Mouse (Mus musculus) midbrain, embryonic 15.5 days (tissue): ENCODE results near the gene Wfs1. TPM values are rescaled to one million over a fixed set of nuclear protein-coding genes. Genes with fewer than 3 reads are reported as not detected.
A peak's percentile ranks its signal among the peaks of the same experiment; 100 is the strongest.

Experiments used
- ATAC-seq: fragments of 200-750 bp; cut with Nextera tagmentation; replicated peaks from 2 replicates; pipeline ENCODE4 v1.8.0; 2017; ENCODE audit warnings: moderate TSS enrichment
- H3K27ac ChIP-seq: fragments of 300-500 bp; sonication (generic); 2 replicates; pipeline ENCODE4 v1.5.1; 2015; ENCODE audit warnings: mild to moderate bottlenecking, inconsistent platforms
- H3K27me3 ChIP-seq: fragments of 300-500 bp; sonication (generic); replicated peaks from 2 replicates; pipeline ENCODE4 v1.6.1; 2015; ENCODE audit warnings: inconsistent platforms
- H3K36me3 ChIP-seq: fragments of 300-500 bp; sonication (generic); replicated peaks from 2 replicates; pipeline ENCODE4 v1.6.1; 2015; ENCODE audit warnings: inconsistent platforms
- H3K4me1 ChIP-seq: fragments of 300-500 bp; sonication (generic); 2 replicates; pipeline ENCODE4 v1.6.1; 2015; ENCODE audit warnings: inconsistent platforms
- H3K4me2 ChIP-seq: fragments of 300-500 bp; sonication (generic); 2 replicates; pipeline ENCODE4 v1.6.1; 2015; ENCODE audit warnings: inconsistent platforms, mild to moderate bottlenecking, moderate library complexity
- H3K4me3 ChIP-seq: fragments of 300-500 bp; sonication (generic); 2 replicates; pipeline ENCODE4 v1.5.1; 2015; ENCODE audit warnings: mild to moderate bottlenecking, inconsistent platforms
- H3K9ac ChIP-seq: fragments of 300-500 bp; sonication (generic); 2 replicates; pipeline ENCODE4 v1.6.1; 2015; ENCODE audit warnings: mild to moderate bottlenecking, inconsistent platforms
- H3K9me3 ChIP-seq: fragments of 300-500 bp; sonication (generic); 2 replicates; pipeline ENCODE4 v1.6.1; 2016; ENCODE audit warnings: inconsistent platforms
- WGBS: fragments of 180-500 bp; shearing (Covaris S2); methylation state at CpG from one replicate; pipeline ENCODE4 v1.1.7; 2015; ENCODE audit warnings: mixed read lengths; 5-methylcytosine and 5-hydroxymethylcytosine counted together
- polyA plus RNA-seq: library from polyadenylated mRNA; unstranded; fragments of >200 nt; fragmentation: Nextera tagmentation; extraction: Ambion mirVana; gene quantifications from 2 replicates; pipeline ENCODE4 v1.2.1, GENCODE M21; 2015

Wfs1 gene
- polyA plus RNA-seq, 1 experiment from 2014 or later, result 8.9 TPM

DNA sequence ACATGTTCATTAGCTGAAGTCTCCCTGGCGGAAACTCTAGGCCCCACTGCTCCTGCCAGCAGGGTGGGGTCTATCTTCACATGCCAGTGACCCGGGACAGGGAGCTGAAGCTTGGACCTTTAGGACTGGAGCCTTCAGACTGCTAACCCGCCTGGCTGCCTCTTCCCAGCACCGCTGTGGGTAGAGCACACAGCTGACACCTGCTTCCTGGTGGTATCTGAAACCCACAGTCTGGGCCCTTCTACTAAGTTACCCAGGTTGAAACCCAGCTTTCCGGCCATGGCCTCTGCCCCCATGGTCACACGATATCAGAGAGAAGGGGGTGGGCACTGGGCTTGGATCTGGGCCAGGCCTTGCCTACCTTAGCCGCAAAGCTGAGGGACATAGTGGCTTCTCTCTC is 9.4 kb downstream of the Wfs1 start:
- Histone ChIP-seq H3K36me3 (no peaks in the 10 kb centered on the region), H3K4me1 (0 out of 2 replicates have a peak, but pooled peaks cover 4% of the 10 kb centered on the region), H3K27ac (no peak overlapping the region), H3K4me3 (no peak overlapping the region), H3K9ac (no peak overlapping the region), H3K27me3 (no peaks in the 10 kb centered on the region), H3K4me2 (no peak overlapping the region), H3K9me3 (no peaks in the 10 kb centered on the region)
- ATAC-seq, result no peak
- 82% methylated on average over 7 of the region's 7 CpGs for WGBS

DNA sequence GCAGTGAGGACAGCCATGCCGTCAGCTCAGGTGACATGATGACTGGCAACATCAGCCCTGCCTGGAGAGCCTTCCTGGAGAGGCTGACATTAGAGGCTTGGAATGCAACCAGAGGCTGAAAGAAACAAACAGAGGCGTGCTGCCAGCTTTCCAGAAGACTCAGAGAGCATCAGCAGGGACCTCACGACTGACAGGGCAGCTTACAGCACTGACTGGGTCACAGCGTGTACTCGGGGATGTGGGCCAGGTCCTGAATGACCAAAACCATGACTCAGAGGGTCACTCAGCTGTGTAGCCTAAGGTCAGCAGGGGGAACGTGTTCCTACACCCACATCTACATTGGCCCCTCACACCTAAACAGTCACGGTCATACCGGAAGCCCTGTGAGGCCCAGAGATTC is 10.0 kb downstream of the Wfs1 start:
- no peak overlapping the region for H3K9ac ChIP-seq
- 83% methylated on average over 8 of the region's 8 CpGs for WGBS
- H3K27me3 ChIP-seq, result no peaks in the 10 kb centered on the region
- H3K4me1 ChIP-seq, result 0 out of 2 replicates have a peak, but pooled peaks cover 4% of the 10 kb centered on the region
- H3K9me3 ChIP-seq, result no peaks in the 10 kb centered on the region
- no peak overlapping the region for H3K4me3 ChIP-seq
- H3K27ac ChIP-seq, result no peak overlapping the region
- H3K4me2 ChIP-seq, result no peak overlapping the region
- no peaks in the 10 kb centered on the region for H3K36me3 ChIP-seq
- no peak for ATAC-seq

DNA sequence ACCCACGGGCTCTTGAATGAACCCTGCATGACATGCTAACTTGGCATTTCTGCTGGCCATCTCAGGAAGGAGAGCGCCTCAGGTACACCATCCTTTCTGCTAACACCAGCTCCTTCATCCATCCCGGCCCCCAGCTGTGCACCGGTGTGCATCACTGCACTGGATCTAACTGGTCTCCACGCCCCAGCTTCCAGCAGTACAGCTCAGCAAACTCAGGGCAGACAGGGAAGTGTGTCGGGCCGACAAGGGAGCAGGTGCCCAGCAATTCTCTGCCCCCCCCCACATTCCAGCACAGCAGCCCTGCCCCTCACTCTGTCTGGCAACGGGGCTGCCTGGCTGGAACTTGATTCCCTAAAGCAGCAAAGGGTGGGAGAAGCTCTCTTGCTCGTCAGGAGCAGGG is 11.2 kb downstream of the Wfs1 start:
- ATAC-seq, result no peak
- Histone ChIP-seq H3K9ac (no peak overlapping the region), H3K4me3 (no peak overlapping the region), H3K4me2 (no peak overlapping the region), H3K27ac (no peak overlapping the region), H3K27me3 (no peaks in the 10 kb centered on the region), H3K36me3 (no peaks in the 10 kb centered on the region), H3K4me1 (0 out of 2 replicates have a peak, but pooled peaks cover 4% of the 10 kb centered on the region), H3K9me3 (no peaks in the 10 kb centered on the region)
- WGBS, result 55% methylated on average over 9 of the region's 9 CpGs

DNA sequence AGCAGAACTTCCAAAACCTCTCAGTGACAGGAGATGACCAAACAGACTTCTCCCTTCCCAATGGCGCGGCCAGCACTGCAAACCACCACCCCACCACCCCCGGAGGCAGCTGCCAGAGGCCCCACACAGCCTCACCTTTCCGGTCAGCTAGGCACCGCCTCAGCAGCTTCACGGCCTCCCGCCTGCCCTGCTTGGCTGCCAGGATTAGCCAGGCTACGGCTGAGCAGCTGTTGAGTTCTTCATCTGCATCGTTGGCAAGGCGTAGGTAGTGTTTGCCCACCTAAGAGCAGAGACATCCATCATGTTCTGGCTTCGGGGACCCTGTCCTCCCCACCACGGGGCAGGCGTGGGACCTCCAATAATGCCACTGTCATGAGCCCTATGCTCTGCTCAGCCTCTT is 13.7 kb downstream of the Wfs1 start:
- WGBS, result 77% methylated on average over 13 of the region's 13 CpGs
- Histone ChIP-seq H3K36me3 (no peaks in the 10 kb centered on the region), H3K27me3 (no peaks in the 10 kb centered on the region), H3K4me2 (no peak overlapping the region), H3K27ac (no peak overlapping the region), H3K9me3 (no peaks in the 10 kb centered on the region), H3K4me1 (no peaks in the 10 kb centered on the region), H3K9ac (no peak overlapping the region), H3K4me3 (no peak overlapping the region)
- no peak for ATAC-seq

DNA sequence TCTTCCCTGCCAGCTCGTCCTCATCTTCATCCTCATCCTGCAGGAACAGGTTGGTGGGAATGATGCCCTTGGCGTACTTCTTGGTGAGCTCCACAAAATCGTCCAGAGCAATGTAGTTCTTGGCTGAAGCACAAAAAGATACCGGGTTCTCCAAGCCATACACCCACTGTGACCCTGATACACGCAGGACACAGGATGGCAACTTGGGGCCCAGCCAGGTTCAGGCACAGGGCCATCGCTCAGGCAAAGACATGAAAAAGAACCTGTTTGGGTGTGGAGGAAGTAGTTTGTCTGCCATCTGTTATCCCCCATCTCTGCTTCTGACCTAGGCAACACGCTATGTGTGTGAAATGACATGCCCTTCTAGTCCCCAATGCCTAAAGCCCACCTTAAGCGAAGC is 17.4 kb downstream of the Wfs1 start:
- H3K4me2 ChIP-seq, result no peak overlapping the region
- no peaks in the 10 kb centered on the region for H3K9me3 ChIP-seq
- 0 out of 2 replicates have a peak, but pooled peaks cover 5% of the 10 kb centered on the region for H3K36me3 ChIP-seq
- no peak overlapping the region for H3K4me3 ChIP-seq
- 89% methylated on average over 8 of the region's 8 CpGs for WGBS
- H3K9ac ChIP-seq, result no peak overlapping the region
- no peaks in the 10 kb centered on the region for H3K4me1 ChIP-seq
- H3K27ac ChIP-seq, result no peak overlapping the region
- no peaks in the 10 kb centered on the region for H3K27me3 ChIP-seq
- ATAC-seq, result no peak

DNA sequence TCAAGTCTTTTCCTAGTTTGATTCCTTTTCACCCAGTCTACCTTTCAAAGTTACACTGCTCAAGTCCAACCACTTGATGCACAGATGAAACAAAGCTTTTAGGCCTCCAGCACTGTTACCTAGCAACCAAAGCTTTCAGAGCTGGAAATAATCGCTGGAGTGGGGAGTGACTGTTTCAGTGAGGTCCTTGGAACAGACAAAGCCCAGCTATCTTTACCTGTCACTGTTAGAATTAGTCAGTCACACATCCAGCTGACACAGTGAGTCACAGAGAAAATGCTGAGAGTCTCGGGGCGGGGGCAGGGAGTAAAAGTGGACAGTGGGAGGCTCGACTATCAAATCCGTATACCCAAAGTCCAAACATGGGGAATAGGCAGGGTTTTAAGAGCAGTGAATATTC is 28.5 kb downstream of the Wfs1 start:
- 10% methylated on average over 5 of the region's 5 CpGs for WGBS
- peak; percentile 83 for ATAC-seq

DNA sequence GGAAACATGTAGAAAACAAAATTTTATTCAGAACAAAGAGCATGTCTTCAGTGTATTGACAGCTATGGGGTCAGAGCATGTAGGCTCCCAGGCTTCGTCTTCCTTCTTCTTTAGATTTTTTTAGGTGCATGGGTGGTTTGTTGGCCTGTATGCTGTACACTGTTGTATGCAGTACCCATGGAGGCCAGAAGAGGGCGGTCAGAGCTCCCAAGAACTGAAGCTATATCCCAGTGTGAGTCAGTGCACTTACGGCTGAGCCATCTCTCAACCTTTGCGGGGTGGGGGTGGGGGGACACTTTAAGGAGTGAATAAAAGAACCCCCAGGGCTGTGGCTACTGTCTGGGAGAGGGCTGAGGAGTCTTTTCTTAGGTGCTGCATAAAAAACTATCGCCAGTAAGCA is 30.2 kb downstream of the Wfs1 start:
- no peak overlapping the region for H3K27ac ChIP-seq
- H3K4me3 ChIP-seq, result no peak overlapping the region
- no peaks in the 10 kb centered on the region for H3K27me3 ChIP-seq
- H3K36me3 ChIP-seq, result no peaks in the 10 kb centered on the region
- H3K4me2 ChIP-seq, result no peak overlapping the region
- H3K4me1 ChIP-seq, result peaks cover 19% of the 10 kb centered on the region
- no peak for ATAC-seq
- H3K9ac ChIP-seq, result no peak overlapping the region
- 35% methylated on average over 5 of the region's 5 CpGs for WGBS
- H3K9me3 ChIP-seq, result no peaks in the 10 kb centered on the region

More for the DNA sequence above, 28.5 kb downstream of the Wfs1 start:
- Histone ChIP-seq H3K4me1 (peaks cover 19% of the 10 kb centered on the region), H3K9me3 (no peaks in the 10 kb centered on the region), H3K9ac (no peak overlapping the region), H3K27ac (peak overlapping the region; percentile 77), H3K27me3 (no peaks in the 10 kb centered on the region), H3K36me3 (no peaks in the 10 kb centered on the region), H3K4me2 (no peak overlapping the region), H3K4me3 (no peak overlapping the region)

DNA sequence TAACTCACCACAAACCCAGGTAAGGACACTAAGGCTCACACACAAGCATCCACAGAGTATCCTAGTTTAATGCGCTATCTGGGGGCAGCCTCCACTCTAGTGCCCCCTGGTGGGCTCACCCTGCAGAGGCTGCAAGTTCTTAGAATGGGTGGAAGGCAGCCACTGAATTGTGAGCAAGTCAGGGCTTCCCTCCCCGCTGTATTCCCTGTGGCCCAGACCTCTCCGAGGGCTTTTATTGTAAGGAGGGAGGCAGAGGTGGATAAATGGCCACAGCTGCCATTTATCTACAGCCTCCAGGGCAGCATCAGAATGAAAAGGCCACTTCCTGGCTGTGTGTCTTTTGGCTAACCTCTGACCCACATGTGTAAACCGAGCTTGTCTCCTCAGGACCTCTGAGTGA is 33.6 kb downstream of the Wfs1 start:
- 37% methylated on average over 4 of the region's 4 CpGs for WGBS
- no peaks in the 10 kb centered on the region for H3K27me3 ChIP-seq
- ATAC-seq, result no peak

DNA sequence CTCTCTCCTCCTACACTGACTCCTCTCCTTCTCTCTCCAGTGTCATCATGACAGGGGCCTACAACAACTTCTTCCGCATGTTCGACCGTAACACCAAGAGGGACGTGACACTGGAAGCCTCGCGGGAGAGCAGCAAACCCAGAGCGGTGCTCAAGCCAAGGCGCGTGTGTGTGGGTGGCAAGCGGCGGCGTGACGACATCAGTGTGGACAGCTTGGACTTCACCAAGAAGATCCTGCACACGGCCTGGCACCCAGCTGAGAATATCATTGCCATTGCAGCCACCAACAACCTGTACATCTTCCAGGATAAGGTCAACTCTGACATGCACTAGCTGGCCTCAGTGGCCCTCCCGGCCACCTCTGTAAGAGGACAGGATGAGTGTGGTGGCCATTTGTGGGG is 36.7 kb downstream of the Wfs1 start:
- 92% methylated on average over 15 of the region's 15 CpGs for WGBS
- no peaks in the 10 kb centered on the region for H3K27me3 ChIP-seq

More for the DNA sequence above, 33.6 kb downstream of the Wfs1 start:
- no peak overlapping the region for H3K27ac ChIP-seq
- no peak overlapping the region for H3K4me2 ChIP-seq
- H3K9me3 ChIP-seq, result no peaks in the 10 kb centered on the region
- no peak overlapping the region for H3K9ac ChIP-seq
- H3K36me3 ChIP-seq, result no peaks in the 10 kb centered on the region
- no peak overlapping the region for H3K4me3 ChIP-seq
- peaks cover 8% of the 10 kb centered on the region for H3K4me1 ChIP-seq

DNA sequence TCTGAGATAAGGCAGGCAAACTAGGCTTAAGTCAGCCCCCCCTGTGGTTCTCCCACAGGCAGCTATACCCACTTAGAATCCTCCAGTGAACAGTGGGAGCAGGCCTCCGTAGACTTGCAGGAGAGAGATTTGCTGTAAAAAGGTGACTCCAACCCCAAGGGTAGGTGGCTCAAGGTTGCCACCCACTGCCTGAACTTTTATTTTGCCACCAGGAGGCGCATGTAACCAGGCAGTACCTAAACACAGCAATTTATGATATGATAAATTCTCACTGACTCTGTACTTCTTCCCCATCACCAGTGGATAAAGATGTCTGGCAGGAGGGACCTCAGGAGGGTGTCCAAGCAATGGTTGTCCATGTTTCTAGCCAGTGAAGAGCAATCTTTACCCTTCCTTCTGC is 38.1 kb downstream of the Wfs1 start:
- Histone ChIP-seq H3K36me3 (no peaks in the 10 kb centered on the region), H3K4me2 (no peak overlapping the region), H3K4me3 (no peak overlapping the region), H3K27me3 (no peaks in the 10 kb centered on the region), H3K4me1 (peaks cover 3% of the 10 kb centered on the region), H3K9ac (no peak overlapping the region), H3K27ac (no peak overlapping the region), H3K9me3 (no peaks in the 10 kb centered on the region)
- WGBS, result 57% methylated on average over 2 of the region's 2 CpGs
- ATAC-seq, result no peak

More for the DNA sequence above, 36.7 kb downstream of the Wfs1 start:
- Histone ChIP-seq H3K4me2 (no peak overlapping the region), H3K27ac (no peak overlapping the region), H3K4me1 (no peaks in the 10 kb centered on the region), H3K9ac (no peak overlapping the region), H3K36me3 (no peaks in the 10 kb centered on the region), H3K9me3 (no peaks in the 10 kb centered on the region), H3K4me3 (no peak overlapping the region)
- no peak for ATAC-seq

DNA sequence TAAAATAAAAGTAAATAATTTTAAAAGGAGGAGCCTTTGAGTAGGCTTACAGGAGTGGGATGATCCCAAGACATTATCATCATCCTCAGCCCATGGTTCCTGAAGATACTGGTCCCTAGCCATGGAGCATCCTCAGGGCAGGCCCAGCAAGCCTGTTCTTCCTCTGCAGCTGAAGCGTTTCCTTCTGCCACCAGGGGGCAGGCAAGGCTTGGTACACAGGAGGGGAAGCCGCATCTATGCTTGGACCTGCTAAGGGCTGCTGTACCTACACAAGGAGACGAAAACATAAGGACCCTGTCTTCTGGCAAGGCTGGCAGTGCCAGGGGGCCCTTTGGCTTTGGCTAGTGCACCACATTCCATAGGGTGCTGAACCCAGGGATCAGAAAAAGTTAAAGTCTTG is 40.2 kb downstream of the Wfs1 start:
- H3K27me3 ChIP-seq, result no peaks in the 10 kb centered on the region
- WGBS, result 10% methylated on average over 3 of the region's 3 CpGs
- H3K36me3 ChIP-seq, result no peaks in the 10 kb centered on the region
- peaks cover 18% of the 10 kb centered on the region for H3K4me1 ChIP-seq
- no peaks in the 10 kb centered on the region for H3K9me3 ChIP-seq
- no peak overlapping the region for H3K4me3 ChIP-seq
- H3K9ac ChIP-seq, result no peak overlapping the region
- no peak overlapping the region for H3K27ac ChIP-seq
- no peak overlapping the region for H3K4me2 ChIP-seq
- ATAC-seq, result 0 out of 2 replicates have a peak, but pooled peaks have one; percentile 13

DNA sequence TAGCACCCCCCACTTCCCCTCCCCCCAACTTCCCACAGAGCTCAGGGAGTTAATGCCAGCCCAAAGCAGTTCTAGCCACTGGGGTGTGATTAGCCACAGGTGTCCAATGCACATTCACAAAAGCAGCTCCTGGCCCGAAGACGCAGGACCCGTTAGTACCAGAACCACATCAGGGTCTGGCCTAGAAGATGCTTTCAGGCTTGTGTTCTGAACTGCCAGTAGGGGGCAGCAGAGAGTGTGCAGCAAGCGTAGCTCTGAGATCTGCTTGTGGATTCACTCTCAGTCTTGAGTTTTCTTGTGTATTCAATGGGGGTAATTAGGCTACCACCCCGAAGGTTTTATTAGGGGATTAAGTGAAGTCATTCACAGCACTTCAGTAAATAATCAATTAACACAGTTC is 42.6 kb downstream of the Wfs1 start:
- Histone ChIP-seq H3K4me1 (peaks cover 18% of the 10 kb centered on the region), H3K4me2 (no peak overlapping the region), H3K27me3 (no peaks in the 10 kb centered on the region), H3K9ac (no peak overlapping the region), H3K27ac (no peak overlapping the region), H3K9me3 (no peaks in the 10 kb centered on the region), H3K4me3 (no peak overlapping the region), H3K36me3 (no peaks in the 10 kb centered on the region)
- 7% methylated on average over 5 of the region's 5 CpGs for WGBS
- ATAC-seq, result no peak

DNA sequence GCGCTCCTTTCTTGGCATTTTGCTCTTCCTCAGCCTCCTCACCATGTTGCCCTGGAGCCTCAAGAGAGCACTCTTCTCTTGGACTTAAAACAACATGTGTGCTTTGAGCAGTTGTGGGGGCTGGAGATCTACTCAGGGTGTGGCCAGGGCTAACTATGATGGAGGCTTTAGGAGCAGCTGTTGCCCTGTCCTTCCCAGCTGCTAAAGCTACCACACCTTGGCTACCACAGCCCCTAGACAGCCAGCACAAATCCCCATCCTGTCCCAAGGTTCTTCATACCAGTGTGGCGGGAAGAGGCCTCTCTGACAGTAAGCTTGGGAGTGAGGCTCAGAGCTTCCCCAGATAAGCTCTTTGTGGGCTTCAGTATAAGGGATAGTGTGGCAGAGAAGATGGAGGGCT is 43.3 kb downstream of the Wfs1 start:
- H3K9me3 ChIP-seq, result no peaks in the 10 kb centered on the region
- no peaks in the 10 kb centered on the region for H3K36me3 ChIP-seq
- ATAC-seq, result peak; percentile 8; the same call in 1 of the 2 replicates
- no peak overlapping the region for H3K4me2 ChIP-seq
- H3K4me3 ChIP-seq, result no peak overlapping the region
- peak overlapping the region; percentile 80 for H3K27ac ChIP-seq
- 72% methylated on average over 2 of the region's 2 CpGs for WGBS
- no peak overlapping the region for H3K9ac ChIP-seq
- H3K4me1 ChIP-seq, result peaks cover 18% of the 10 kb centered on the region
- H3K27me3 ChIP-seq, result no peaks in the 10 kb centered on the region
